Mouse (Mus musculus) left cerebral cortex, postnatal 36 days (tissue): ENCODE results near the gene Barhl1. TPM values are rescaled to one million over a fixed set of nuclear protein-coding genes. Genes with fewer than 3 reads are reported as not detected.

Source experiments
- DNase-seq, 2 experiments: peaks; one replicate each; pipeline ENCODE4 v3.0.0; 2021 to 2022; ENCODE audit warnings: low spot score in 2 of 2, mixed read lengths in 1 of 2
- intact Hi-C: fragments of 180-260 bp; cut with DNase I; formaldehyde crosslinking; loops from one replicate; pipeline ENCODE4 v1.15.1; 2025
- total RNA-seq, 2 experiments: library from RNA; stranded (reverse); gene quantifications; 2 replicates each; pipeline ENCODE4 v1.2.3; 2021

Gene Barhl1
- total RNA-seq, 2 experiments from 2014 or later = not detected

DNA sequence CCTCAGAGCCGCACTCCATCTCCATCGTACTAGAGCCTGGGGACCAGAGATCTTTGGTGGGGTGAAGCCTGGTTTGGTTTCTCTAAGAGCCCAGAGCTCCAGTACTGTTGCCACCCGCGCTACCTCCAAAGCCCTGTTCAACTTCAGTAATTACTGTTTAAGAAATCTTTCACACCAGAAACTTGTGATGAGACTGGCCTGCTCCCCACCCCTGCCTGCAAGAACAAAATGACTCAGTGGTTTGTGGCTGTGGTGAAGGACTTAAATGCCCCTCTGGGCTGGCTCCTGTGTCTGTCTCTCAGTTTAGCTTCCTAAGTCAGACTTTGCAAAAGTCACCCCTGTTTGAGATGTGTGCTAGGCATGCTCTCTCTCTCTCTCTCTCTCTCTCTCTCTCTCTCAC, 3.5 kb downstream of the Barhl1 start:
- DNase-seq = no peak
- intact Hi-C loops = loop anchor here (5.0 kb wide), 1 partner anchor 71 kb away; the partner anchor contains the start of genes Ddx31 and Gtf3c4

GRCm38 (mm10) chr2:28912039-28912700, 4.3 kb downstream of the Barhl1 start:
- DNase-seq = no peak
- intact Hi-C loops = loop anchor here (5.0 kb wide), 1 partner anchor 70 kb away; the partner anchor contains the start of genes Ddx31 and Gtf3c4

DNA sequence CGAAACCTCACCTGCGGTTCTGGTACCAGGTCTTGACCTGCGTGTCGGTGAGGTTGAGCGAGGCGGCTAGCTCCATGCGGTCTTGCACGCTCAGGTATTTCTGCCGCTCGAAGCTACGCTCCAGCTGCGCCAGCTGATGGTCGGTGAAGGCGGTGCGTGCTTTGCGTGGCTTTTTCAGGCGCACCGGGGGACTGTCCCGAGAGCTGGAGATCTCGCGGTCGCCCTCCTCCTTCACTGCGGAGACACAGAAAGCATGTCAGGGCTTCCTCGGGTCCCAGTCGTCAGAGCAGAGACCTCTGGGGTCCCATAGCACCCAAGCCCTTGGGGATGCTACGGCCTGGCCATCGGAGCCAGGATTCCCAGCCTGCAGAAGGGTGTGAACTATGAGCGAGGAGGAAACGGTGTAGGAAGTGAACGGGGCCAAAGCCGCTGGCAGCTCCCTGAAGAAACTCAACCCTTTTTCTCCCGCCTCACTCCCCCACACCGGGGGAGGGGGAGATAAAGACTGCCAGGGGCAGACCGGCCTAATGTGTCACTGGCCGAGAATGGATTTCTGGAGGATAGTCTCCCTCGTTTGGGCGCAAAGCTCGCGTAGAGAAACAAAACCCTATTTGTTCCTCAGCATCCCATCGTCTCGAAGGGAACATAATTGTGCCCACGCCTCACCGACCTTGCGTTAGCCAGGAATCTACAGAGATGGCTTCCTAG, 5.0 kb downstream of the Barhl1 start:
- intact Hi-C loops = loop anchor here (5.0 kb wide), 1 partner anchor 69 kb away; the partner anchor contains the start of genes Ddx31 and Gtf3c4
- DNase-seq = no peak

GRCm38 (mm10) chr2:28910877-28911276, 5.6 kb downstream of the Barhl1 start:
- intact Hi-C loops = loop anchor here (5.0 kb wide), 1 partner anchor 69 kb away; the partner anchor contains the start of genes Ddx31 and Gtf3c4
- no peak for DNase-seq

- no peak for DNase-seq
- intact Hi-C loops = loop anchor here (5.0 kb wide), 1 partner anchor 68 kb away; the partner anchor contains the start of genes Ddx31 and Gtf3c4
Measured at GRCm38 (mm10) chr2:28909818-28910710, 6.4 kb downstream of the Barhl1 start.

- intact Hi-C loops = no loop called here
- DNase-seq = no peak
Measured at GRCm38 (mm10) chr2:28909186-28909817, 7.2 kb downstream of the Barhl1 start.

GRCm38 (mm10) chr2:28908389-28909153, 7.9 kb downstream of the Barhl1 start:
- intact Hi-C loops = no loop called here
- no peak for DNase-seq

DNA sequence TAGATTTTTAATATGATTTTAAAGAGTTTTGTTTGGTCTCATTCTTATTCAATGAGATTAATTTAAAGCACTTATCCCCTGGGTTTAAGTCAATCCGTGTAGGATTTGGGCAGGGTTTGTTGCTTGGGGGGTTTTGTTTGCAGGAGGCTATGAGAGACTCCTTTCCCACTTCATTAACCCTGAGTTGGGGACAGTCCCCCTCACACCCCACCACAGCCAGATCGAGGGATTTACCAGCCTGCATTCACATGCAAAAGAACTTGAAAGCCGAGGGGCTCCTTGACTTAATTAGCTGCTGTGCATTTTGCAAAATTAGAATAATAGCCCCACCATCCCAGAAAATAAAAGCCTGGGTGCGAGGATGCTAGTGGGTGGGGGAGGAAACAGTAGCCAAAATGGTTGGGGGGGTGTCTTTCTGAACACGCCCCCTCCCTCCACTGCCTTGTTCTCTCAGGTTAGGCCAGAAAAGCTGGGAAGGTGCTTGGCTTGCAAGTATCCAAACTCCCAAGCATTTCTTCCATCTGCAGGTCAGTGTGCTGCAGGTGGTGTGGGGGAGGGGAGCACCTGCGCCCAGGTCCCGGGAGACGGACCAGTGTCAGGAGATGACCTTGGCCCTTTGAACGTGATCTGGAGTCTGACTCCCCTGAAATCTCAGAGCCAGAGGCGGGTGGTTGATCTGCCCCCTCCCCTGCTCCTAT, 8.6 kb downstream of the Barhl1 start:
- intact Hi-C loops = no loop called here
- no peak for DNase-seq

- intact Hi-C loops = no loop called here
- DNase-seq = no peak
Measured at GRCm38 (mm10) chr2:28905561-28905960, 10.9 kb downstream of the Barhl1 start.

- intact Hi-C loops = no loop called here
Measured at GRCm38 (mm10) chr2:28904786-28905185, 11.7 kb downstream of the Barhl1 start.

DNA sequence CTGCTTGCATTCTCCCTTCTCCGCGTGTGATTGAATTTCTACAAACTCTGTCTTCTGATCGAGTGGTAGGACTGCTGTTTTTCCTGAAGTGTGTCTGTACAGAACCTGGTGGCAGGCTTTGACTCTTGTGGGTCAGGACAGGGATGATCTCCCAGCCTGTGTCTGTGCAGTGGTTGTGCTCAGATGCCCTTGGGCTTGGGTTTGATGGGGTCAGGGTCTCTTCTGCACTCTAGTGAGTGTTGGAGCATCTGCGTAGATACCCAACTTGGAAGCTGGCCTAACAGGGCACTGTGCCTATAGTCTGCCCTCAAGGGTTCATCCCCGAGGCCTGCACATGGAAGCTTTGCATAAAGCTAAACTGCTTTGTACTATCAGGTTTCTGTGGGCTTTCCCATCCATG, 12.6 kb downstream of the Barhl1 start:
- no peak for DNase-seq
- intact Hi-C loops = no loop called here

More at GRCm38 (mm10) chr2:28904786-28905185, 11.7 kb downstream of the Barhl1 start:
- no peak for DNase-seq

- no peak for DNase-seq
- intact Hi-C loops = no loop called here
Measured at GRCm38 (mm10) chr2:28902291-28902690, 14.2 kb downstream of the Barhl1 start.

- no peak for DNase-seq
- intact Hi-C loops = no loop called here
Measured at GRCm38 (mm10) chr2:28897340-28897899, 19.0 kb downstream of the Barhl1 start.

- intact Hi-C loops = no loop called here
- DNase-seq = no peak
Measured at GRCm38 (mm10) chr2:28895876-28896275, 20.6 kb downstream of the Barhl1 start.

GRCm38 (mm10) chr2:28893526-28893925, 22.9 kb downstream of the Barhl1 start:
- no peak for DNase-seq
- intact Hi-C loops = no loop called here

- DNase-seq = no peak
- intact Hi-C loops = no loop called here
Measured at GRCm38 (mm10) chr2:28892796-28893195, 23.7 kb downstream of the Barhl1 start.

- intact Hi-C loops = no loop called here
Measured at GRCm38 (mm10) chr2:28884914-28885313, 31.6 kb downstream of the Barhl1 start.

More at GRCm38 (mm10) chr2:28884914-28885313, 31.6 kb downstream of the Barhl1 start:
- no peak for DNase-seq
